Mouse (Mus musculus) adipose tissue, adult 10 weeks (tissue): ENCODE results near the gene Kctd4. TPM values are rescaled to one million over a fixed set of nuclear protein-coding genes. Genes with fewer than 3 reads are reported as not detected.

Source experiments
- polyA plus RNA-seq: library from polyadenylated mRNA; stranded (reverse); fragments of 350-450 nt; fragmentation: Illumina TruSeq; extraction: RNeasy Lipid Tissue Mini Kit (QIAGEN cat#74804); gene quantifications from one replicate; pipeline ENCODE4 v1.2.3, GENCODE M21; 2014; ENCODE audit warnings: low read depth, low replicate concordance

The Kctd4 gene
- not detected for polyA plus RNA-seq

DNA sequence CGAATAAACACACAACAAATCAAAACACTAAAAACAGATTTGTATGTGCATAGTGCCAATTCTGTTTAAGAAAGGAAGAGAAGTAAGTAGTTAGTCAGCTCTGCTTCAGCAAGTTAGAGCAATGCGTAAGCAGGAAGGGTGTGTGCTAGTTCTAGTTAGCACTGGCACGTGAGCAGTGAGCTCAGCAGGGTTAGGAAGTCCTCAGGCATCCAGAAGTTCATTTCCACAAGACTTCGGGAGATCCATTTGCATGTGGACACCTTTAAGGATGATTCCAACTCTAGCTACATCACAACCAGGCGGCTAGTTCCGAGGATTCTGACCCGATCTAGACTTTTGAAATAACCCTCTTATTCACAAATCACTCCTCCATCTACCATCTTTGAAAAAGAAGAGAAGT is at the start of gene Kctd4:
Kctd4 (plus strand) TSS at position 244 of the 400 bp plus-strand sequence.

GRCm38 (mm10) chr14:76010102-76011061 is 55.6 kb downstream of the Kctd4 start, which contains the start of gene Gtf2f2:
Gene Gtf2f2, minus strand, starts transcription at chr14:76010865.

Other genes starting within 250 kb of the Kctd4 start
- 25.0 TPM for gene Cog3, start 200.5 kb upstream of the Kctd4 start, polyA plus RNA-seq
- 24.5 TPM for gene Slc25a30, start 168.0 kb upstream of the Kctd4 start, polyA plus RNA-seq
- gene Tpt1, start 109.9 kb upstream of the Kctd4 start, polyA plus RNA-seq, result 4,371 TPM
- gene Gtf2f2, start 55.9 kb downstream of the Kctd4 start, polyA plus RNA-seq, result 22.0 TPM
- gene Gpalpp1, start 155.8 kb downstream of the Kctd4 start, polyA plus RNA-seq, result 20.7 TPM
- 5.2 TPM for gene Nufip1, start 155.9 kb downstream of the Kctd4 start, polyA plus RNA-seq